Mouse (Mus musculus) heart, adult 18-20 months (tissue): Measurements from ENCODE around the gene Armc2. TPM values are rescaled to one million over a fixed set of nuclear protein-coding genes. Genes with fewer than 3 reads are reported as not detected.

Experiments used
- DNase-seq, 2 experiments: peaks; one replicate each; pipeline ENCODE4 v3.0.0; 2021 to 2022; ENCODE audit warnings: mixed read lengths in 1 of 2
- total RNA-seq, 2 experiments: library from RNA; stranded (reverse); gene quantifications; 2 replicates each; pipeline ENCODE4 v1.2.3; 2021

Gene Armc2
- total RNA-seq, 2 experiments from 2014 or later: 18.4 to 22.6 TPM

DNA sequence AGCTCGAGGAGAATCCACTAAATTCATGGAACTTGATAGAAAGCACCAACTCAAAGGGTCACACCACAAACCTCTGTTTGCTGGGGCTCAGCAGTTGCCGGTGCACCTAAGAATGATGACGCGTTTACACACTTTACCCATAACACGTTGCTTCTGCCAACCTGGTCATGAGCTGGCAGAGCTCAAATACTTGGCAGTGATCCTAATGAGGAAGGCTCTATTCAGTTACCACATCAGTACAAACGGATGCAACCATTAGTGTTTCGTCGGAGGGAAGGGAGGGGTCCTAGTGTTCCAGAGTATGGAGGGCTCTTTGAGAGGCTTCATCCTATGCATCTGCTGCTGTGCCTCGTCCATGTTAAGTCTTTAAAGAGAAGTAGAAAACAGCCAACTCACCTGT is 3.3 kb upstream of the Armc2 start:
- no peak for DNase-seq

DNA sequence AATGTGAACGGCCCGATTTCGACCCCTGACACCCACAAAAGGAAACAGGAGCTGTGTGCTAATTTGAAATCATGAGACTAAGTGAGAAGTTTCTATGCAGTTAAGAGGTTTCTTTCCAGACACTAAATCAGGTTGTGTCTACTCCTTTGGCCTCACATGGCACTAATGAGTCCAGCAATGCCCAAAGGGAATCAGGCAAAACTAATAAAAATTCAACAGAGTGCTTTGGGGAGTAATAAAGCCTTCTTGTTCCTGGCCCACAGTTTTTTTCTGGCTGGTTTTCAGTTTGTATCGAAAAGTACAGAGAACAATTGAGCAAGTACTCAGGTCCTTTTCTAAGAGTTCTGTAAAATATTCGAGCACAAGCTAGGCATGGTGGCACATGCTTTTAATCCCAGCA is 4.2 kb downstream of the Armc2 start:
- DNase-seq: no peak

DNA sequence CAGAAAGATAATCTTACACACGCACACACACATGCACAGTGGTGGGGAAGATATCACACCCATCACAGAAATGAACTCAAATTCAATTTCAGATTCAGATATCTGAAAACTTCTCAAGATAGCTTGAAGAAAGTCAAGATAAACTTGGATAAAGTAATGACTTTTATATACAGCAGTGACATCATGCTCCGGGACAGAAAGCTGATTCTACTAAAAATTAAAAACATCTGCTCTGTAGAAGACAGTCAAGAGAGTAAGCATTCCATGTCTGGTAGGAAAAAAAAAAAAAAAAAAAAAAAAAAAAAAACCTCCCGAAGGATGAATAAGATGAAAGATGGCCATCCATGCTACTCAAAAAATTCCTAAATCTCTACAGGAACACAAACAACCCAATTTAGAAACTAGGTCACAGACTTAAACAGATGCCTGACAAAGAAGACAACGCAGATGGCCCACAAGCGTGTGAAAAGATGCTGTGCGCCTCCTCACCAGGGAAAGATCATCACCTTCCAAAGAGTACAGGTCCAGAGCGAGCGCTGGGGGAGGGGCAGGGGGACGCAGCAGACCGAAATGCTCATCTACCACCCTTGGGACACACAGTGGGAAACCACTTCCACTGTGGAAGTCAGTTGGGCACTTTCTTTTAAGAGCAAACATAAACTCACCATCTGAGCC is 7.3 kb downstream of the Armc2 start:
- DNase-seq: no peak

DNA sequence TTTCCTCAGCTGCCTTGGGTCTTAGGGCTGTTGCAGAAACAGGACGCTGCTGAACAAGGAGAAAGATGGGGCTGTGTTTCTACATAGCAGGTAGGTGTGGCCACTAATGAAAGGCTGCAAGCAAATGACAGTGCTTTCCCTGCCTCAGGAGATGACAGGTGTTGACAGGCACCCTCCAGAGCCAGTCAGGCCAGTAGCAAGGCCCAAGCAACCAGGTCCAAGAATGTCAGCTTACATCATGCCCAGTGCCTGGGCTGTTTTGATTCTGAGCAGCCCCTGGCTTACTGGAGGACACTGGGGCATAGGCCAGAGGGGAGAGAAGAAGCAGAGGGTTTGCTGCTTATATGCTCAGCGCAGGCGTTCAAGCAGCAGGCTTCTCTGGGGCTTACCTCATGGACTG is 13.0 kb downstream of the Armc2 start:
- peak; percentile 69 to 82 for DNase-seq

DNA sequence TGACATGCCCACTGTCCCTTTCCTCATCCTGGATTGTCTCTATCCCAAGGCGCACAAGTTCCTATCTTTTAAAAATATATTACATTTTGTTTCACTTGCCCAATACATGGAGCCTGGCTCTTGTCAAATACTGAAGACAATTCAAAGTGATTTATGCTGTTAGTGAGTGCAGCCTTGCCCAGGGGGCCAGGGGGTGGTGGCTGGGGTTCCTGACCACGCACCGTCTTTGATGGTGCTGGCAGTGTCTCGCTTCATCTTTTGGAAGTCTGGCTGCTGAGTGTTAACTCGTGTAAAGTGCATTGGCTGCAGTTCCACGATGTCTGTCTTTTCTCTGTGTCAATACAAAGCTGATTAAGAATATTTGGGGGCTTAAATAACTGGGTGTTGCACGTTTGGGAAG is 13.6 kb downstream of the Armc2 start:
- DNase-seq: no peak

DNA sequence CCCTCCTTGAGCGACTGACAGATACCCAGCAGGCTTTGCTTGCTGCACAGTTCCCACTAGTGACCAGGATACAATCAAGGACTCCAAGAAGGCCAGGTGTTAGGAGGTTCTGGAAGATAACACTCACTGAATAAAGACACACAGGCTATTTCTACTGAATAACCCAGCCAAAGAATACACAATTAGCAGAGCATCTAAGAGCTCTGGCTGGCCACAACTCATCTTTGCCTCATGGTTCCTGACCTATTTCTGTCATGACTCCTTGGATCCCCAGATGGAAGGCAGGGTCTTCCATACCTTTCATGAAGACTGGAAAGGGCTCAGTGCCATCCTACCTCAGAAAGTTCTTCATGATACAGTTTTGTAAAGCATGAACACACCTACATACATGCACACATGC is 14.2 kb downstream of the Armc2 start:
- DNase-seq: no peak

DNA sequence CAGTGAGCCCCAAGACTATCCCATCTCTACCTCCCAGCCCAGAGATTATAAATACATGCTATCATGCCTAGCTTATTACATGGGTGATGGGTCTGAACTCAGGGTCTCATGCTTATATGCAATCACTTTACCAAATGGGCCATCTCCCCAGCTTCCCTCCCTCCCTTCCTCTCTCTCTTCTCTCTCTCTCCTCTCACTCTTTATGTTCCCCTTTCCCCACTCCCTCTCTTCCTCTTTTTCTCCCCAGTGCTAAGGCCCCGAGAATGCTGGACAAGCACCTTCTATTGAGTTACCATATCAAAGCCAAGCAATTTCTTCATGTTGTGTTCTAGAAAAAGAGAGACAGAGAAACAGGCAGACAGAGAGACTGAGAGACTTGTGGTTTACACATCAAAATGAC is 14.7 kb downstream of the Armc2 start:
- DNase-seq: no peak

DNA sequence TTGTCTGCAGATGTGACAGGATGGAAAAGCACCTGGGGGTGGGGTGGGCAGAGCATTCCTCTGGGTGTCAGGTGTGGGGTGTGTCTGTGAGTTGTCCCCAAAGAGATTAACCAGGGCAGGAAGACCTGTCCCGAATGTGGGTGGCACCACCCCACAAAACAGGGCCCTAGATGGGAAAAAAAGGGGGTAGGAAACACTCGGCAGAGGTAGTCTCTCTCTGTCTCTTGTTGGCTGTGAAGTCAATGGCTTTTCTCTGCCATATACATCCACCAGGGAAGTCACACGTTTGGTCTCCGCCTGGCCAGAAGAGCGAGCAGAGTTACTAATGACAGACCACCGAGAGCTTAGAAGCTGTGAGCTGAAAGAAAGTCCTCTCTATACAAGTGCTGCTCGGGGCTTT is 15.8 kb downstream of the Armc2 start:
- DNase-seq: no peak

DNA sequence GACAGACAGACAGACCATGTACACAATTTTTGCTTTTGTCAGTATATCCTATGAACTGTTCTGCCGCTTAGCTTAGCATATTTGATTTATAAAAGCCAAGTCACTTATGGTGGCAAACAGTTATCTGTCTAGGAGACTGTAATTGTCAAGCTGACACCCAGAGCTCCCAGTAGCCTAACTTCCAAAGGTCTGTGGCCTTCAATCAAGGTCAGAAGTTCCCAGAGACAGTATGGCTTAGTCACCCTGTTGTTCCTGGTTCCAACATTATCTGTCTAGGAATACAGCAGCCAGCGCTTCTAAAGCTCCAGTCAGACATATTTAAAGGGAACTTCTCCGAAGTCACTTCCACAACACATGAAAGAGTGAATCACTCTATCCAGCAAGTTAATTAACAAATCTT is 17.0 kb downstream of the Armc2 start:
- no peak for DNase-seq

DNA sequence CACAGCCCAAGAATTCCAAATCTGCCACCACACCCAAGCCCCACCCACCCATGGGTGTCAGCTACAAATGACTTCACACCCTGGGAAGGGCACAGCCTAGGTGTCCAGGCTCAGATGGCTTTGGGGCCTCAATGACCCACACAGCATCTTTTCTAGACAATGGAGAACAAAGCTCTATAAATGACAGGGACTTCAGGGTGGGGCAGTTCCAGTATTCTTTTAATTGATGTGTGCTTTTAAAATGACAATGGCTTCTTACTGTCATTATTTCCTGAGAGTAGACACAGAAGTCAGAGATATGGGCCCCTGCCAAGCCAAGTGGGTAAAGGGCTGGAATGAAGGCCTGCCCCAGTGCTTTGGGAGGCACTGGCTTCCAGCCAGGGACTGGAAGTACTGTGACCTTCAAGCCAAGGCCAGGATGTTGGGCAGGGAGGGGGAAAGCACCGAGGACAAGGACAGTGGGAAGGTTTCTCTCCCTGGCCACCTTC is 20.5 kb downstream of the Armc2 start:
- peak; percentile 83 to 86 for DNase-seq

DNA sequence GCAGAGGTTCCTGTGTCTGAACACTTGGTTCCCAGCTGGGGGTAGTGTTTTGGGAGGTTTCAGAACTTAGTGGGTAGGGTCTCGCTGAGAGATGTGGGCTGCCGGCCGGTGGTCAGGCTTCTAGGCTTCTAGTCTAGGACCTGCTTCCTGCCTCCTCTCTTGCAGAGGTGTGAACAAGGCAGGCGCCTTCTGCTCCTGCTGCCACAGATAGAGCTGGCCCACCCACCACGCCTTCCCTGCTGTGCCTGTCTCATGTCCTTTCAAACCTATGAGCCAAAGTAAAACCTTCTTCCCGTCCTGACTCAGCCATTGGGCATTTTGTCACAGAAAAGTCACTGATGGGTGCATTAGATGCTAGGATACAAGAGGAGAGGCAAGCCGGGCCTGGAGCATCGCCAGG is 22.1 kb downstream of the Armc2 start:
- DNase-seq: no peak

DNA sequence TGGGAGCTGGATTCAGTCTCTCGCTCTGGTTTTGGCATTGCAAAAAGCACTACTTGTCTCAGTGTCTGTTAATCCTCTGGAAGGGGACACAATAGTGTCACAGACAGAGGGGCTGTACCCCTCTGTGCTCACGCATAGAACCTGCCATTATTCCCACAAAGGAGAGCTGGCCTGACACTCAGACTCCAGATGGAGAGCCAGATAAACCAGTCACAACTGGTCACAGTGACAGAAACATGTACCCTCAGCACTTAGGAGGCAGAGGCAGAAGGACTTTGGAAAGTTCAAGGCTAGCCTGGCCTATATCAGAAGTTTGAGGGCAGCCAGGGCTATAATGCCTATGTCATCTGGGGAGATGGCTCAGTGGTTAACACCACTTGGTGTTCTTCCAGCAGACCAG is 23.2 kb downstream of the Armc2 start:
- no peak for DNase-seq

DNA sequence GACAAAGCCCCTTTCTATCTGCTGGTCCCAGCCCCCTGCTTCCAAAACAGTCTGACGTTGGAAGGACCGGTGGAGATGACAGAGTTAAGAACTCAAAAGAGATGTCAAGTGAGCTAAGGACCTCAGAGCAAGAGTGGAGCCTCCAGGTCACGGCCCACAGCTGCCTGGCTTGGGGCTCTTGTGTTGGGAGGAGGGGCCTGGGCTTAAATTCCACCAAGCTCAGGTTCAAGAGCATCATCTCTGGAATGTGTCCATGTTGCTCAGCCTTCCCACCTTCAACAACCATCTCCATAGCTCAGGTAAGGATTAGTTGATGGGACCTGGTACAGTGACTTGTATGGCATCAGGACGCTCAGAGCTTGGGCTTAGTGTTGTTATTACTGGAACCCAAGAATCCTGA is 23.7 kb downstream of the Armc2 start:
- no peak for DNase-seq

DNA sequence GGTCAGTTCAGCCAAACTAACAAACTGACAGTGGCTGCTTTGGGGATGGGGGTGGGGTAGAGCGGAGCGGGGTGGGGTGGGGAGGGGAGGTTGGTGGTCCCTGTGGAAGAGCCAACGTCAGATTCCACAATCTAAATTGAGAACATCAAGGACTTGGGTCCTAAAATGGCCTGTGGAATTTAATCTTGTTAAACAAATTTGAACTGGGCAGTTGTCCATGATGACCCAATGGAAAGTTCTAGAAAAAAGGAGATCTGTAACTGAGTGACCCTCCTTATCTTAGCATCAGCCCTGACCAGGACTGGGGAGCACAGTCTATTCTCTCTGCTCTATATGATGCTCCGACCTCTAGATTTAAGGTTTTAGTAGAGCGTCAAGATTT is 26.2 kb downstream of the Armc2 start:
- DNase-seq: no peak

DNA sequence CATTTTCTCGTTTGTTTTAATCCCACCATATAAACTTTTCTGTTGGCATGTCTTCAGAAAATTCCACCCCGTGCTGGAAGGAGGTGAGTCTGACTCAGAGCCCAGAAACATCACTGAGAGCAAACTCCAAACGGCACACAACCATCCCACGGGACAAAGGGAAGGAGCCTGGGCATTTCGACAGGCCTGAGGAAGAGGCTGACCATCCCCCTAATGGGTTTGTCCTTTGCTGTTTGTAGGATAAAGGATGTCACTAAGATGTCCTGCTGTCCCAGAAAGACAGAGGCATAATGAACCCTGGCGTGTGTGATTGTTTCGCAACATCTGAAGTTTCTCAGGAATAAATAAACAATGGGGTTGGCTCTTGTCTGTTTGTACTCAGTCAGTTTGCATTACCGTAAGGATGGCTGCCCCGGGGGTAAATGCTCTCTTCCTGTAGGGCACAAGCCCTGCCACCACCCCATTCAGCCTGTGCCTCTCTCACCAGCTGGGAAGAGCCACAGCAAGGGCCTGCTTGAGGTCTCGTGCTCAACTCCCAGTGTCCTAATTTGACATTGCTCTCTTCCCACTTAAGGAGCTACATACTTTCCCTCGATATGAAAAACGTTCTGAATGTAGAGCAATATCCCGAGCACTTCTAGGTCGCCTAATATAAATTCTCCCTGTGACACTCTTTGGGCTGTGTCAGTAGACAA is 26.7 kb downstream of the Armc2 start:
- peak in 1 of 2 experiments; percentile 38 for DNase-seq

DNA sequence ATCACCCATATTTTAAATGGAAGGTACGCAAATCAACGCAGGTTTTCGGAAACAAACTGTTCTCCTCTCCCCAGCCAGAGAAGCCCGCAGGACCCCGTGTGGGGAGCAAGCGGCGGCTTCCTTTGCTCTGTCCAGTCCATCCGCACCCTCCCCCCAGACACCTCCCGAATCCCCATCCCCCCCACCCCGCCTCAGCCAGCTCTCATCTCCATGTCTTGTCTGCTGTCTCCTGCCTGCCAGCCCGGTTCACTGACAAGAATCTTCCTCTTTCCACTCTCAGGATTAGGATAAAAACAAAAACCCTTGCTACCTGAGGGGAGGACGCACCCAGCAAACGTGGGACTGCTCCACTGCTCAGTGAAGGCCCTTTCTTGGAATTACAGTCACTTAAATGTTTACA is 27.3 kb downstream of the Armc2 start:
- DNase-seq: no peak

DNA sequence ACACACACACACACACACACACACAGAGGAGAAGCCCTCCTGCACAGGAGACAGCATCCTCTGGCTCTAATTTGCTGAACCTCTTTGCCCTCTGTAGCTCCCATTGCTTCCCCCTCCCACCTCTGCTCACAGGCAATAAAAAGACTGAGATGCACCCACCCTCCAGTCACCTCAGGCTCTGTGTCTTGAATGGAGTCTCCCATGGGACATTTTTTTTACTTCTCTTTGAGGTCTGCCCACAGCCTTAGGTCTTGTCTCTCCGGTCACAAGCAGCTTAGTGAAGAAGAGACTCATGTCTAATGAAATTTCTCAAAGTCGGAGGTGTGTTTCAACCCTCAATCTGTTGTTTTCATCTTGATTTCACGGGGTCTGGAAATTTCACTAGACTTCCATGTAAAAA is 29.3 kb downstream of the Armc2 start:
- no peak for DNase-seq

DNA sequence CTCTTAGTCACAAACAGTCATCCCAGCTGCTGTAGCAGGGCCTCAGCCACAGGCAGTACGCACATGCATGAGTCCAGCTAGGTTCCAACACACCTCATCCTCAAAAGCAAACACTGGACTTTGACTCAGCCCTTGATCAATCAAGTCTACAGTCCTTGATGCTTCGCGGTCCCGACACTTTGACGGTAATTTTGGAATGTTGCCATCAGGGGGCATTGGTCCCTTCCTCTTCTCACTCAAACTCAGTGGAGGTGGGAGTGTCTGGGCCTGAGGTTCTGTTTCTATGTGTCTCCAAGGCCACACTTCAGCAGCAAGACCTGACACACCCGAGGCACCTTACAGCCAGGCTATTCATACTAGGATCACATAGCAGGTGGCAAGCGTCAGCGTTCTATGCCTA is 32.1 kb downstream of the Armc2 start:
- DNase-seq: no peak

DNA sequence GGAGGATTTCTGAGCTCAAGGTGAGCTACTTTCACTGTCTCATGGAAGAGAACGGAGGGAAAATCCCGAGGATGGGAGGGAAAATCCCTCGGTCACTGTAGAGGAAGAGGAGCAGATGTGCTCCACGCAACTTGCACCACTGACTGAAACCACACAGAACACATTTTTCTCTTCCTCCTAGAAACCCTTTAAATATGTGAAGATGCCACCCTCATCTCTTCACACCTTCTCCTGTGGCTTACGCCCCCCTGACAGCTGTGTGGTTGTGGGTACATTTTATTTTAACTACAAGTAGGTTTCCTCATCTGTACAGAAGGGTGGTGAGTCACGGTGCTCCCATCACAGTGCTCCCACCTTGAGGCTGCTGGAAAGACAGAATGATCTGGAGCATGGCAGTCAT is 34.0 kb downstream of the Armc2 start:
- DNase-seq: no peak

DNA sequence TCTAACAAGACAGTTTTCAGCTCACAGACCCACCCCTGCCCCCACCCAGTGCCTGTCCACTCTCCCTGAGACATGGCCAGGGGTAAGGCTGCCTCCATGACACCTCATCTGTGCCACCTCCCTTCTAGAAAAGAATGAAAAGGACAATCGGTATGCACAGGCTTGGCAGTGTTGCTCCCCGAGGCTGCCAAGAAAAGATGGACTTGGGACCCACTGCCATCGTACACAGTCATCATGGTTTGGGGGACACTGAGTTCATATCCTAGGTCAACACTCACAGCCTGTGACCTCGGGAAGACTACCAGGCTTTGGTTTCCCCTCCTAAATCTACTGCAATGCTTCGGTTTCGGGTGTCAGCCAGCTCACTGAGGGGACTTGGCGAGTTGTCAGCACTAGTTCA is 35.4 kb downstream of the Armc2 start:
- no peak for DNase-seq

DNA sequence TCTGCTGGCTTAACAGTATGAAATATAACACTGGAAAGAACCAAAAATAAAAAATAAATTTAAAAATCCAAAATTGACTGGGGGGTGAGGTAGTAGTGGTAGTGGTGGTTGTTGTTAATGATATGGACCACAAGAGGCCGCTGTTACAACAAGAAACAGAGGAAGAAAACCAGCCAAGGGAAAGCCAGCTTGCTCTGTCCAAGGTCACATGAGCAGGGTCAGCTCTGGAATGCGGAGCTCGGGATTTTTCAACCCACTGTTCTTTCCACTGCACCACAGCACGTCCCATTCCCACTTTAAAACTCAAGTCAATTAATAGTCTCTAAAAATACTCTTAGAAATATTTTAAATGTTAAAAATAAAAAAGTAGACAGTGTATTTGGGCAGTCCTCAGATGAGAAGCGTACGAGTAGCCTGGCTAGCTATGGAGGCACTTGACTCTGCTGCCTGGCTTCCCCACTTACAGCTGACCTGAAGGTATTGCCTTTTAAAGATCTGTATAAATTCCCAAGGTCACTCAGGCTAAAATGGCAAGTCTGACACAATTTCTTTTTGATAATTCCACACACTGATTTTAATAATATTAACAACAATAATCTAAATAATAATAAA is 37.4 kb downstream of the Armc2 start:
- peak; percentile 85 to 88 for DNase-seq

DNA sequence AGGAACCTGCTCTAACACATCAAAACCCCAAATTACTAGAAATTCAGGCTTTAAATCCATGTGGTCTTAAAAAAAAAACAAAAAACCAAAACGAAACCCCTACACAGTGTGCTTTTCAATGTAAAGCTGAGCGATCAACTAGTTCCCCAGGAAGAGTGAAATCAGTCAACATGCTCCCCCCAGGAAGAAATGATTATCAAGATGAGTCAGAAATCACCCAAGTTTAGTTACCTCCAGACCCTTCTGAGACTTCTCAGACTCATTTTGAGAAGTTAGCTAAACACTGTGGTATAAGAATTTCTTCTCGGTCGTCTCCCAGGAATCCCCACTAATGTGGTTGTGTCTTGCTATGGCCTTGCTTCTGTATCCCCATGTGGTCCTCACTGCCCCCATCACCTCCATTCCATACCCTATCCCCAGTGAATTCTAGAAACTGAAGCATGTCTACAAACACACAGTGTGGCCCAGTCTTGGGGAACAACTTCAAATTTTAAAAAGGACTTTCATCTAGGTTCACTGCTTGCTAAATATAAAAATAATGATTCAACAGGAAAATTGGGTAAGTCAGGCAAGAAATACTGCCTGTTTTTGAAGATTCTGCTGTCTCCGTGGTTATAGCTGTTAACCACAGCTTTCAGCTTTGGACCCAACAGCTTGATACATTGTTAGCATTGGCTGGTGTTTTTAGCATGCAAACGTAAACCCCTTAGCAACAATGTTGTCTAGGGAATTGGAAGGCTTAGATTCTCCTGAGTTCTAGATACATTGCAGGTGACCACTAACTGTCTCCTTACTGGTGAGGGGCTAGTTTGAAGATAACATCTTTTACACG is 39.6 kb downstream of the Armc2 start:
- no peak for DNase-seq

DNA sequence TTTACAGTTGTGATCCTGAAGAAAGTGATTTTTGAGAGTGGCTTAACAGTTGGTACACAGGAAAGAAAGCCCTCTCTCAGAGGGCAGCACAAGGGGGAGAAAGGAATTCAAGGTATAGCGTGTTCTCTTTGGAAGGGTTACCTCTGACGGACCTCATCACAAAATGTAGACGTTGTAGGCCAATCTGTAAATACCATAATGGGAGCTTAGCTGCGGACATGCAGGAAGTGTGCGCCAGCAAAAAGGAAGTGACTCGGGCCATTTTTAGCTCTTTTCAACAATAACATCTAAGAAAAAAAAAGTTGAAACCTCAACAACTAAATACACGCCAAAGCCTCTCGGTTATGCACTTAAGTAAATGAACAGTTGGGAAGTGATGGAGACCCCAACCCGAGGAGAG is 45.6 kb downstream of the Armc2 start:
- peak in 1 of 2 experiments; percentile 57 for DNase-seq
